Mouse (Mus musculus) liver (tissue): ENCODE data around the gene Gimd1.

Experiments used
- DNase-seq: peaks from one replicate; pipeline ENCODE4 v3.0.0-alpha.2; 2020; ENCODE audit warnings: mixed read lengths

Gene Gimd1

GRCm38 (mm10) chr3:132629601-132630239 is at the start of gene Gimd1:
Gimd1 (plus strand) TSS chr3:132629820.
- DNase-seq: no peak

GRCm38 (mm10) chr3:132581198-132581597 is 48.4 kb upstream of the Gimd1 start:
- DNase-seq: no peak

- DNase-seq: no peak
These were observed 47.3 kb upstream of the Gimd1 start for GRCm38 (mm10) chr3:132582339-132582738.

DNA sequence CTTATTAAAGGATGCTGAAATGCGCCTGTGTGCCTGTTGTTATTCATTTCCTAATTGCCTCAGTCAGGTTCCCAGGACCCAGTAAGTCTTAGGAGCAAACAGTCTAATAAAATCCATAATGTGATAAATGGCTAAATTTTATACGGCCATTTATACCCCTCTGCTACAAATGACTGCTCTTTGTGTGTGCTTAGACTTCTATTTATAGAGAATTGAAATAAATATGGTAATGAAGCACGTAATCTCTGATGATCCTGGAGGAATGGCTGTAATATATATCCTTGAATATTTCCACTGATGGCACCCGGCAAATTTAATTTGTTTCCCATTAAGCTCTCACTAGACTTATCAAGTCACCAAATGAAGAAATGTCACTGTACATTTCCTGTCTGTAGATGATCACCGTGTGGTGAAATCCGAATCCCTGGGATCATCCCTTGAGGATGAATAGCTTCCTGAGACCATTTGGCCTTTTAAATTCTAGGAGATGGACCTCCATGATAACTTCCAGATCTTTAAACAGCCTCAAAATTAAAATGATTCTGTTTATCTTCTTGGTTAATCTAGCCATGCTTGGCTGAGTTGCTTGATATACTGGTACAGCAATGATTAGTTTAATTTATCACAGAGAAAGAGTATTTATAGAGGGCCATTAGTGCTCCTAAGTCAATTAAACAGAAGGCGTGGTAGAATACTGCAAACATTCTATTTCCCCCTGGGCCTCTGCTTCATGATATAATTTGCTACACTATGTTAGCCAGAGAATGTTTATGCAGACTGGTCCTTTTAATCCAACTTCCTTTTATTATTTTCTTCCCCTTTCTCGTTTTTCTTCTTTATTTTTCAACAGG is 44.3 kb upstream of the Gimd1 start:
- no peak for DNase-seq

- no peak for DNase-seq
These were observed 41.5 kb upstream of the Gimd1 start for GRCm38 (mm10) chr3:132588146-132588545.

GRCm38 (mm10) chr3:132590010-132590409 is 39.6 kb upstream of the Gimd1 start:
- no peak for DNase-seq

DNA sequence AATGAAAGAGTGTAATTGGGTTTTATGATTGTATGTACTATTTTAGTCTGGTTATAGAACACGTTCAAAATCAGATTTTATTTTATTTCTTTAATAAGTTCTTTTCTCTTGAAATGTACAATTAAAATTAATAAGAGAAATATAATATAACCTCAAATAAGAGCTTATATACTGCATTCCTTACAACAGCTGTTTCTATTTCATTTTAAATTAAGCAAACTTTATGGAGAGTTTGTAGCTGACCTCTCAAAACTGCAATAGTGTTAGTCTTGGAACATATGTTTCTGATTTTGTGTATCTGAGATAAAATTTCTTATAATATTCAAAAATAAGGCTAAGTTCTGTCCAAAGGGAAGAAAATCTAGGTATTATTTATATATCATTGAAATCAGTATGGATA is 39.0 kb upstream of the Gimd1 start:
- DNase-seq: no peak

DNA sequence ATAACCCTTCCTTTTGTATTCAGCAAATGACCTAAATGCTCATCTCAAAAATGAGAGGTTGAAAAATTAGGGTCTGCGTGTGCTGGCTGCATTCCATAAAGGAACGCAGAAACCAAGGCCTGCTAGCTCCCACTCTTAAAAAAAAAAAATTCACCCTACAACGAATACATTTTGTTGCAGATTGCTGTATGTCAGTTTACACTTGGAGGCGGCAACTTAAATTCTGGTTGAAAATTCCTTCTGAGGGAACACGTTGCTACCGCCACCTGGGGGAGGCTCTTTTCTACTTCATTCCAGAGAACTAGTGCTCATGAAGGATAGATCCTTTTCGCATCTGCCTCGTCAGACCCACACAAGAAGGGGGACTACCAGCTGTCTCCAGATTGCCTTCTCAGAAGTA is 879 bp upstream of the Gimd1 start:
- peak; percentile 14 for DNase-seq

DNA sequence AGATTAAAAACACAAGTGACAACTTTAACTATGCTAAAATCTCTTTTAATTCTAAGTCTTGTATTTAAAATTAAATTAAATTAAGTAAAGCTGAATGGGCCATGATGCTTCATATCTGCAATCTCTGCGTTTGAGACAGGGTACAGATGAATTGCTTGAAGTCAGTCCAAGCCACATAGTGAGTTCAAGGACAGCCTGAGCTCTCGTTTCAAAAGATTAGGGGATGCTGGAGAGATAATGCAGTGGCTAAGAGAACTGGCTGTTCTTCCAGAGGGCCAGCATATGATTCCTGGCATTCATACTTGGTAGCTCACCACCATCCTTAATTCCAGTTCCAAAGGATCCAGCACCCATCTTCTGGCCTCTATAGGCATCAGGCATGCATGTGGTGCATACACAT is 3.6 kb downstream of the Gimd1 start:
- no peak for DNase-seq

- DNase-seq: no peak
These were observed 7.5 kb downstream of the Gimd1 start for GRCm38 (mm10) chr3:132637080-132637479.

DNA sequence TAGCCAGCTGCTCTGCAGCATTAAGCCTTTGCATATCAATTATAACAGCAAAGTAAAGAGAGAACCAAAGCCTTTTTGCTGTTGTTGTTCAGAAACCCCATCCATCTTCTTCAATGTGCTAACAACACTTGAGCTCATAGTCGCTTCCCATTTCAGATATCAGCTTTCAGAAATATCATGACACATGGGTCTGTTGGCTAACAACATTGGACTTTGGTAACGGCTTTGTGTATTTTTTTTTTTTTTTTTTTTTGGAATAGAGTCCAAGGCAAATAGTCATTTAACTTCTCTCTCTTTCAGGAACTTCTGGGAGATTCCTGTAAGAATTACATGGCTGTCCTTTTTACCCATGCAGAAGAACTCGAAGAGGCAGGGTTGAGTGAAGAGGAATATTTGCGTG is 14.5 kb downstream of the Gimd1 start:
- no peak for DNase-seq

- no peak for DNase-seq
These were observed 17.2 kb downstream of the Gimd1 start for GRCm38 (mm10) chr3:132646814-132647213.

- no peak for DNase-seq
These were observed 19.7 kb downstream of the Gimd1 start for GRCm38 (mm10) chr3:132649368-132649767.

GRCm38 (mm10) chr3:132650191-132650590 is 20.6 kb downstream of the Gimd1 start:
- DNase-seq: no peak

- DNase-seq: no peak
These were observed 22.2 kb downstream of the Gimd1 start for GRCm38 (mm10) chr3:132651776-132652175.

DNA sequence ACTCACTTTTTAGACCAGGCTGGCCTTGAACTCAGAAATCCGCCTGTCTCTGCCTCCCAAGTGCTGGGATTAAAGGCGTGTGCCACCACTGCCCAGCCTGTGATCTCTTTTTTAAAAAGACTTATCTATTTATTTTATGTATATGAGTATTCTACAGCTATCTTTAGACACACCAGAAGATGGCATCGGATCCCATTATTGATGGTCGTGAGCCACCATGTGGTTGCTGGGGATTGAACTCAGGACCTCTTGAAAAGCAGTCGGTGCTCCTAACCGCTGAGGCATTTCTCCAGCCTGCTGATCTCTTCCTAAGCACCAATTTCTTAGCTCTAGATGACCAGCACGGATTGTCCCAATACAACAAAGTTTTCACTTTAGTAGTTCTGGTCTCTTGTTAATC is 24.3 kb downstream of the Gimd1 start:
- no peak for DNase-seq

- no peak for DNase-seq
These were observed 26.3 kb downstream of the Gimd1 start for GRCm38 (mm10) chr3:132655955-132656354.

DNA sequence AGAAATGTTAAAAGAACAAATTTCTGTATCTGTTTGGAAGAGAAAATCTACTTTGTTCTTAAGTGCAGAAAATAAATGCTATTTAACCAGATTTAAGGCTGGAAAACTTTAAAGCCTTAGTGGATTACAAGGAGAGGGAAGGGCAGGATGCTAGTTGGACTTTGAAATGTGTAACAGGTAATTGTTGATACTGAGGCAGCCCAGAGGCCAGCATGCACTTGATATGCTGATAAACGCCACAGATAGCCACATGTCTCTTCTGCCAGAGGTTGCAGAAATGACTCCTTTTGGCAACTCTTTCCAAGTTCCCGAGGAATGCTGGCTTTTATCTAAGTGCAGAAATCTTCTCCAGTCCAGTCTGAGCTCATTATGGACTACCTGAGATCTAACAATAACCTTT is 47.9 kb downstream of the Gimd1 start:
- DNase-seq: no peak

DNA sequence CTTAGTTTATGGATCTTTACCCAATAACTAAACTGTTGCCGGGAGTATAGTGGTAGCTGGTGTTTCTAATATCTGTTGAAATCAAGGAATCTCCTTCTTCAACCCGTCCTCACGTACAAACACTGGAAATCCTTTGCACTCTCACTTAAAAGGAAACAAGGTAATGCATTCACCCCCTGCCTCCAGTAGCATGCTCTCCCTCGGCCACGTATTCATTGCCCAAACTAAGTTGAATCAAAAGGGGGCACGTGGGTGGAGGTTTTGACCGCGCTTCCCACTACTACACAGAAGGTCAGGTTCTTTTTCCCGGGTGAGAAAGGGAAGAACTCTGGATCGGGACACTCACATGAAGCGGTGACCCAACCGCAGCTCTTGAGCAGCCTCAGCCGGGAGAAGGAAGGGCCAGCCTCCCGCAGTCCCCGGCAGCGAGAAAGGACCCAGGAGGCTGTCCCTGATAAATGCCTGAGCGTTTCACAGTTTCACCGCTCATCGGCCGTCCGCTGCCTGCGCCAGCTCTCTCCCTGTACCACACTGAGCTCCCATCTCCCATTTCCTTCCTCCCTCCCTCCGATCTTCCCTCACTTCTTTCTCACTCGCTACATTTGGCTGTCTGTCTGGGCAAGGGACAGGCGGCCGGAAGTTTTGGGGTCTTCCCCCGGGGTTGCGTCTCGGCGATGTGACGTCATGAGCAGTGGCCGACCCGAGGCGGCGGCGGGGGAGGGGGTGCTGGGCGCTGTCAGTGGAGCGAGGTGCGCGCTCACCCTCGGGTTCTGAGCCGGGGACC is 54.0 kb downstream of the Gimd1 start, which contains the start of gene Tbck:
Gene Tbck, plus strand, starts transcription at position 698 of the 784 bp plus-strand sequence.
- DNase-seq: peak; percentile 92

DNA sequence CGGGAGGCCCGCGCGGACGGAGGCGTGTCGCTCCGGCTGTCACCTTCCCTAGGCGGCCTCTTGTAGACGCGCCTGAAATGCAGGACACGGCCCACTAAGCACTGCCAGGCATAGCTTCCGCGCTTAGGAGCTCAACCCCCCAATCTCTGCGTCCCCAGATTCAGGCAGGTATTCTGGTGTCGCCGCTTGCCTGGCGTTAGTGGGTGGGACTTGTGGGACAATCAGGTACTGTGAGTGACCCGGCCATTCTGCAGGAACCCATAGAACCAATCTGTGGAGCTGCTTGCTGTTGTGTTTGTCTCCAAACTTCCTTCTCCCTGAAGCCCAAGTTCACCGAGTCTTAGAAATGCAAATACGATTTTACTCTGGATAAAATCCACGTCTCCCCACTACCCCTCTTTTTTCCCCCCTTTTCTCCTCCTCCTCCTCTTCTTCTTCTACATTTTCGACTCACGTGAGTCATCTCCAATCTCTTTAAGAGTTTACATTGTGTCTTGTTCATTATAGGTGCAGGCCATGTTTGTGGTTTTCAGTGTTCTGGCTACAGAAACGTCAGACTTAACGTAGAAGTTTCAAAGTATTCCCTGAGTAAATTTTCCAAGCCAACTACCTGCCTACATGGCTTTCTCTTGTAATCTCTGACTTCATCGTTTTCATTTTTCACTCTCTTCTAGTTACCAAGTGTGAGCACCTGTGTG is 54.8 kb downstream of the Gimd1 start, which contains the start of gene Aimp1:
Gene Aimp1, minus strand, starts transcription at position 140 of the 698 bp plus-strand sequence.
- DNase-seq: no peak
